Mouse (Mus musculus) myocyte (in vitro differentiated cells): ENCODE results near the gene Sema4g.

Experiments used
- CEBPB ChIP-seq: IDR thresholded peaks from 2 replicates; pipeline ENCODE4 v1.6.1; 2011; ENCODE audit warnings: mild to moderate bottlenecking, moderate library complexity; ENCODE audit not compliant: poor library complexity, insufficient read depth, severe bottlenecking
- E2F4 ChIP-seq: IDR thresholded peaks from one replicate; pipeline ENCODE4 v1.6.1; 2011; ENCODE audit warnings: mild to moderate bottlenecking, control low read depth, moderate library complexity; ENCODE audit not compliant: insufficient read depth
- MAX ChIP-seq: IDR thresholded peaks from one replicate; pipeline ENCODE4 v1.6.1; 2011; ENCODE audit warnings: low read depth, mild to moderate bottlenecking, control low read depth
- MYOD1 ChIP-seq, 3 experiments: IDR thresholded peaks; one replicate each; pipeline ENCODE4 v1.6.1; 2011; ENCODE audit warnings: control low read depth in 2 of 3, low read depth in 2 of 3, mild to moderate bottlenecking in 2 of 3, moderate library complexity in 1 of 3; ENCODE audit not compliant: insufficient read length in 2 of 3, control insufficient read depth in 1 of 3
- MYOG ChIP-seq, 3 experiments: IDR thresholded peaks; one replicate each; pipeline ENCODE4 v1.6.1; 2011; ENCODE audit warnings: control low read depth in 2 of 3, low read depth in 2 of 3, mild to moderate bottlenecking in 2 of 3; ENCODE audit not compliant: insufficient read length in 2 of 3, control insufficient read depth in 1 of 3, insufficient read depth in 1 of 3
- POLR2A ChIP-seq: IDR thresholded peaks from one replicate; pipeline ENCODE4 v1.6.1; 2011; ENCODE audit warnings: low read depth, mild to moderate bottlenecking, control low read depth, moderate library complexity; ENCODE audit not compliant: insufficient read length
- POLR2AphosphoS2 ChIP-seq: IDR thresholded peaks from one replicate; pipeline ENCODE4 v1.6.1; 2011; ENCODE audit warnings: low read depth, control low read depth; ENCODE audit not compliant: insufficient read length
- REST ChIP-seq: IDR thresholded peaks from one replicate; pipeline ENCODE4 v1.6.1; 2011; ENCODE audit warnings: mild to moderate bottlenecking, control low read depth, moderate library complexity; ENCODE audit not compliant: insufficient read depth, insufficient read length
- SRF ChIP-seq: IDR thresholded peaks from one replicate; pipeline ENCODE4 v1.6.1; 2011; ENCODE audit warnings: low read depth; ENCODE audit not compliant: control insufficient read depth, insufficient read length
- TCF12 ChIP-seq: IDR thresholded peaks from one replicate; pipeline ENCODE4 v1.6.1; 2011; ENCODE audit warnings: mild to moderate bottlenecking, control low read depth; ENCODE audit not compliant: poor library complexity, insufficient read depth, severe bottlenecking
- TCF3 ChIP-seq: IDR thresholded peaks from one replicate; pipeline ENCODE4 v1.6.1; 2011; ENCODE audit warnings: low read depth, control low read depth; ENCODE audit not compliant: insufficient read length
- USF1 ChIP-seq: IDR thresholded peaks from one replicate; pipeline ENCODE4 v1.6.1; 2011; ENCODE audit warnings: low read depth, mild to moderate bottlenecking, control low read depth, moderate library complexity

DNA sequence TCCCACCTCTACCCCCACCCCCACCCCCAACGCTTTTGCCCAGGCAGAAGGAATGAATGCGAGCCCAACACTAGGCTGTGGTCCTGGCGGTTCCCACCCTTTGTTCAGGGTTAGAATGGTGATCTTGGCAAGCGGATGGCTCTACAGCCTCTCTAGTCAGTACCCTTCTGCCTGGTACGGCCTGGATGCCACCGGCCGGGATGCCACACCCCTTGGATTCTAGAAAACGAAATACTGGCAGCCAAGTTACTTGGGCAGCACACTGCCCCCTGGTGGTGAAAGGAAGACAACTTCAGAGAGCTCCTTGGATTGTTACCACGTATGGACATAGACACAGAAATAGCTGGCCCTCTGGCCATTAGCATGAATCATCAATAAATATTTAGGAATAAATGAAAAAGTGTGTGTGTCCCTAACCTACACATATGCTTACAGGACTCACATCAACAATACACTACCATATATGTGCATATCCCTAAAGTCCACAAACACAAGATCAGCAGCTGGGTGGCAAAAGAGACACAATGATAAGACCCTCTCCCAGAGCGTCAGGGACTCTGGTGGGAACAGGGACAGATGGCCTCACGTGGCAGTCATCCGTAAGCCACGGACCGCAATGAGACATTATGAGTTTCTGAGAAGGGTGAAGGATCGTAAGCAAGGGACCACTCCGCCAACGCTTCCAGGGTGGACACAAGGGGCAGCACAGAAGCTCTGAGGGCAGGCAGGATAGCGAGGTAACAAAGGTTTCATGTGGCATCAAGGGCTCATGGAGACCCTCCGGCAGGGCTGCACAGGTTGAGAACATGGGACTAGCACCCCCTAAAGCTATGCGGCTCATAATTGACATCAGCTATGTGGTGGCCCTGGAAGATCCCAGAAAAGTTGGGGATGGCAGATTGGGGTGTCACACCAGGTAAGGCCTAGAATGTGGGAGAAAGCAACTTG is 42.1 kb downstream of the Sema4g start:
- no peak for TF ChIP-seq POLR2A
- no peak for TF ChIP-seq MYOD1 (IDR thresholded peaks at IDR 0.05; ENCODE audit: control insufficient read depth in 1 of 3, insufficient read length in 2 of 3, low read depth in 2 of 3)
- no peak for TF ChIP-seq USF1
- TF ChIP-seq MAX, result no peak
- TF ChIP-seq POLR2AphosphoS2, result no peak
- TF ChIP-seq E2F4, result no peak
- no peak for TF ChIP-seq REST
- TF ChIP-seq CEBPB, result no peak
- TF ChIP-seq TCF12, result no peak
- no peak for TF ChIP-seq MYOG (IDR thresholded peaks at IDR 0.05; ENCODE audit: control insufficient read depth in 1 of 3, insufficient read depth in 1 of 3, insufficient read length in 2 of 3, low read depth in 2 of 3)
- no peak for TF ChIP-seq SRF
- TF ChIP-seq TCF3, result no peak
